Mouse (Mus musculus) erythroblast, embryonic 14.5 days (primary cell): Measurements from ENCODE around the gene Tspan9. TPM values are rescaled to one million over a fixed set of nuclear protein-coding genes. Genes with fewer than 3 reads are reported as not detected.

ENCODE experiments used
- H3K27me3 ChIP-seq: 2 replicates; pipeline ENCODE4 v1.6.1; 2012; ENCODE audit warnings: inconsistent platforms; ENCODE audit not compliant: control insufficient read depth
- H3K36me3 ChIP-seq: 2 replicates; pipeline ENCODE4 v1.6.1; 2012; ENCODE audit warnings: mild to moderate bottlenecking, inconsistent platforms; ENCODE audit not compliant: control insufficient read depth
- H3K4me1 ChIP-seq: 2 replicates; pipeline ENCODE4 v1.6.1; 2012; ENCODE audit warnings: inconsistent platforms; ENCODE audit not compliant: control insufficient read depth
- H3K4me3 ChIP-seq: replicated peaks from 2 replicates; pipeline ENCODE3; 2012; ENCODE audit warnings: moderate library complexity, mild to moderate bottlenecking, inconsistent platforms
- H3K9me3 ChIP-seq: 2 replicates; pipeline ENCODE4 v1.6.1; 2012; ENCODE audit warnings: low read length, inconsistent platforms, mixed read lengths; ENCODE audit not compliant: control insufficient read depth
- GATA1 ChIP-seq: IDR thresholded peaks from 2 replicates; pipeline ENCODE4 v1.6.1; 2012; ENCODE audit warnings: low read length, inconsistent platforms, mixed read lengths
- TAL1 ChIP-seq: IDR thresholded peaks from 3 replicates; pipeline ENCODE4 v1.6.1; 2012; ENCODE audit warnings: low read length, inconsistent platforms, mixed read lengths
- polyA plus RNA-seq: library from polyadenylated mRNA; stranded (reverse); fragments of >175 nt; gene quantifications from 2 replicates; pipeline ENCODE4 v1.2.3, GENCODE M21; 2012

The Tspan9 gene
- polyA plus RNA-seq, 1 experiment = 0.04 TPM

DNA sequence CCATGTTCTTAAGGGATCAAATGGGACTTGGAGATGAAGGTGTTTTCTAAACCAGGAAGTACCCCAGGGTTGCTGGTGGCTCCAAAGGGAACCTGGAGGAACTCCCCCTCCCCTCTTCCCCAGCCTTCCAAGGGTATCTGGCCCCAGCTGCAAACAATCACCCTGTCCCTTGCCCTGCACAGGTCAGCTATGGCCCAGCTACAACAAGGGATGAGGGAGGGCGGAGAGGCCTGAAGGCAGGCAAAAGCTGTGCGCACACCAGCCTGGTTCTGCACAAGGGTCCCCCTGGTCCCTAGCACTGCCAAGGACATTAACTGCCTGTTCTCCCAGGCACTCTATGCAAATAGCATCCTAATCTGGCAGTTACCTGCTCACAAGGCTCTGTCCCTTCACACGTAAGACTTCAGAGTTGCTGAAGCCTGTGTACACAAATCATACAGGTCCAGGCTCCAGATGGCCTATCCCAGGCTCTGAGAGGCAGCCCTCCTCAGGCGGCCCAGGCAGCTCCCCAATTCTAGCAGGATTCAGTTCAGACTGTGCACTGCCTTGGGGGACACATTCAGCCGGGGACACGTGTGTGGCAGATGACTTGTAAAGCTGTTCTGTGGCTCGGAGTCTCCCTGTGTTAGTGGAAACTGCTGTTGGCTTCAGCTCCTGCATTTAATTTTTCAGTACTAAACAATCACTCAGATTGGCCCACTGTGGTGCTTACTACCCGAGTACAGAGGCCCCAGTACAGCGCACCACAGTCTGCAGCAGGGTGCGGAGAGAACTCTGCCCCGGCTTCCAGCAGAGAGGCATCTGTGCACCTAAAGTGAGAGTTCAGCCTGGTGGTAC lies 133.0 kb downstream of the Tspan9 start:
- Histone ChIP-seq H3K27me3 (no peaks in the 10 kb centered on the region), H3K4me1 (no peaks in the 10 kb centered on the region), H3K9me3 (no peaks in the 10 kb centered on the region), H3K36me3 (no peaks in the 10 kb centered on the region), H3K4me3 (no peak overlapping the region)
- TF ChIP-seq TAL1 (no peak), GATA1 (no peak)

DNA sequence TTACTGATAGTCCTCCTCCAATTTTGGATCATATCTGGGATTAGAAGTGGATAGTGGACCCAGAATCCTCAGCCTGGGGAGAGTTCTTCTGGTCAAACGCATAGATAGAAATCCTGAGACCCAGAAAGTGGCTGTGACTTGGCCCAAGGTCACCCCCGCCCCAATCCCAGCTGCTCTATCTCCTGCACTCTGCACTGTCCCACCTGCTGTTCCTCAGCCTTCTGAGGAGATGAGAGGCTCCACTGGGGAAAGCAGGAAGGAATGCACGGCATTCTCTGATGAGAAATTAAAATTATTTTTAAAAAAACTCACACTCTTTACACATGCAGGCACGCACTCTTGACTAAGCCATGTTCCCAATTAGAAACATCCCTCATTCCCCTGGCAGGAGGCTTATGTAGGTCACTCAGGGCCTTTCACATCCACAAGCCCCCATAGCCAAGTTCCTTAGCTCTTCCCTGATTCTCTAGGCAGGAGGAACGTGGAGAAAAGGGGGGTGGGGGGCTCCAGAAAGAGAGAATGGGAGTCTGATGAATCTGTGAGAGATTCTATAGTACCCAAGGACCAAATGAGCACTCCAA lies 135.3 kb downstream of the Tspan9 start:
- Histone ChIP-seq H3K9me3 (no peaks in the 10 kb centered on the region), H3K4me3 (no peak overlapping the region), H3K36me3 (no peaks in the 10 kb centered on the region), H3K27me3 (no peaks in the 10 kb centered on the region), H3K4me1 (no peaks in the 10 kb centered on the region)
- TF ChIP-seq GATA1 (no peak), TAL1 (no peak)

GRCm38 (mm10) chr6:128007241-128007701 lies 136.1 kb downstream of the Tspan9 start:
- no peak for TF ChIP-seq GATA1
- no peak for TF ChIP-seq TAL1
- Histone ChIP-seq H3K4me1 (no peaks in the 10 kb centered on the region), H3K27me3 (no peaks in the 10 kb centered on the region), H3K36me3 (no peaks in the 10 kb centered on the region), H3K4me3 (no peak overlapping the region), H3K9me3 (no peaks in the 10 kb centered on the region)

GRCm38 (mm10) chr6:128006156-128006555 lies 137.2 kb downstream of the Tspan9 start:
- no peaks in the 10 kb centered on the region for H3K4me1 ChIP-seq
- H3K27me3 ChIP-seq = no peaks in the 10 kb centered on the region
- TF ChIP-seq GATA1 (no peak), TAL1 (no peak)
- H3K4me3 ChIP-seq = no peak overlapping the region
- no peaks in the 10 kb centered on the region for H3K9me3 ChIP-seq
- H3K36me3 ChIP-seq = no peaks in the 10 kb centered on the region

DNA sequence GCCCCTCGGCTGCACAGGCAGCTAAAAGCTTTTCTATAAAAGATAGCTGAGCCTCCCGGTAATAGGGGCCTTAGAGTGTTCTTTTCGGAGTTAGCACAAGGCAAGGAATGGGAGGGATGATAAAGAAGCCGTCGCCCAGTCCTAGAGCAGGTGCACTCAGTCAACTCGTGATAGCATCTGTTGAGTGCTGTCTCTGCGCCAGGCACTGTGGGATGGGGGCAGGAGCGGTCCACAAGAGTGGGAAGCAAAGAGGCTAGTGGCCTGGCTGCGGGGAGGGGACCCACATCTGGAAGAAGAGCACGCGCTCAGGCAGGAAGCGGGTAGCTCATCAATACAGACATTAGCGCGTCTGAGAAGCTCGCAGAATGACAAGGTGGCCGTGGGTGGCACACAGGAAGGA lies 138.8 kb downstream of the Tspan9 start:
- TF ChIP-seq GATA1 (no peak), TAL1 (no peak)
- no peaks in the 10 kb centered on the region for H3K4me1 ChIP-seq
- H3K27me3 ChIP-seq = no peaks in the 10 kb centered on the region
- H3K9me3 ChIP-seq = no peaks in the 10 kb centered on the region
- H3K36me3 ChIP-seq = no peaks in the 10 kb centered on the region
- no peak overlapping the region for H3K4me3 ChIP-seq

- Histone ChIP-seq H3K9me3 (no peaks in the 10 kb centered on the region), H3K4me1 (no peaks in the 10 kb centered on the region), H3K36me3 (no peaks in the 10 kb centered on the region), H3K4me3 (no peak overlapping the region), H3K27me3 (no peaks in the 10 kb centered on the region)
- TF ChIP-seq TAL1 = no peak
- TF ChIP-seq GATA1 = no peak
These were observed 139.9 kb downstream of the Tspan9 start for GRCm38 (mm10) chr6:128003542-128003941.

- H3K36me3 ChIP-seq = no peaks in the 10 kb centered on the region; the same call in 1 of the 2 replicates
- H3K27me3 ChIP-seq = no peaks in the 10 kb centered on the region
- no peak overlapping the region for H3K4me3 ChIP-seq
- no peaks in the 10 kb centered on the region for H3K9me3 ChIP-seq
- TF ChIP-seq GATA1 = no peak
- no peak for TF ChIP-seq TAL1
- H3K4me1 ChIP-seq = no peaks in the 10 kb centered on the region
These were observed 140.7 kb downstream of the Tspan9 start for GRCm38 (mm10) chr6:128002667-128003066.

- Histone ChIP-seq H3K9me3 (no peaks in the 10 kb centered on the region), H3K4me1 (no peaks in the 10 kb centered on the region), H3K4me3 (no peak overlapping the region), H3K36me3 (no peaks in the 10 kb centered on the region; the same call in 1 of the 2 replicates), H3K27me3 (no peaks in the 10 kb centered on the region)
- no peak for TF ChIP-seq GATA1
- no peak for TF ChIP-seq TAL1
These were observed 141.3 kb downstream of the Tspan9 start for GRCm38 (mm10) chr6:128002104-128002503.

GRCm38 (mm10) chr6:128001587-128001986 lies 141.8 kb downstream of the Tspan9 start:
- Histone ChIP-seq H3K27me3 (no peaks in the 10 kb centered on the region), H3K9me3 (no peaks in the 10 kb centered on the region), H3K36me3 (no peaks in the 10 kb centered on the region; the same call in 1 of the 2 replicates), H3K4me1 (no peaks in the 10 kb centered on the region), H3K4me3 (no peak overlapping the region)
- TF ChIP-seq GATA1 (no peak), TAL1 (no peak)
